Comparison of ENCODE assay signal across 9 mouse cellular contexts in the genomic region with DNA sequence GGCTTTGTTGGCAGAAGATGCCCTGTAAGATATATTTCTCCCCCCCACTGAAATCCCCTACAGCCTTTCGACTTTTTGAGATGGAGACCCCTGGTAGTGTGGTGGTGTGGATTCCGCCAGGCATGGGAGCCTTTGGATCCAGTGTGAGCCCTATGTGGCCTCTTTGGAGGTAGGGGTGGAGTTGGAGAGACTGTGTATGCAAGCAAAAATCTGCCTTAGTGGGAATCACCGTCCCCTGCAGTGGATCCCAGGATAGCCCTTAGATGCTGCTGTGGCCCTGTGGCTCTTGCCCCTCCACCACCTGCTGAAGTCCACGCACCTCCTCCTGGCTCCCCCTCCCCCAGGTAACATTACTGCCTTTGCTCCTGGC.
DNase-seq lines count a peak whose midpoint lies in the region; ATAC-seq lines count a peak whose summit lies in the region.
"Had no signal": no experiment of that assay in that cellular context is flagged by ENCODE, and none has a peak within 500 bp of the region (broad histone marks: within the 10 kb centered on the region; RNA-seq: fewer than 3 reads in every experiment).

No protein-coding gene starts in this region.

- no peak for ATAC-seq in heart, embryonic 12.5 days (ENCODE audit: insufficient number of reproducible peaks, low FRiP score)
- ATAC-seq in neural tube, embryonic 11.5 days (ENCODE audit: insufficient read depth, low FRiP score, low TSS enrichment): no peak
- no peak for ATAC-seq in liver, embryonic 13.5 days (ENCODE audit: low read depth)

- H3K4me1 ChIP-seq in heart, embryonic 12.5 days (replicated peaks): peaks cover 84% of the 10 kb centered on the region
- H3K4me1 ChIP-seq in neural tube, embryonic 11.5 days (ENCODE audit: control insufficient read depth, insufficient read depth, low read length): peaks cover 78% of the 10 kb centered on the region
- H3K4me1 ChIP-seq in liver, embryonic 13.5 days (replicated peaks): peaks cover 94% of the 10 kb centered on the region

- no peaks in the 10 kb centered on the region for H3K9me3 ChIP-seq in heart, embryonic 12.5 days (replicated peaks)
- no peaks in the 10 kb centered on the region for H3K9me3 ChIP-seq in neural tube, embryonic 11.5 days (ENCODE audit: control insufficient read depth, low read length)
- H3K9me3 ChIP-seq in liver, embryonic 13.5 days (replicated peaks): no peaks in the 10 kb centered on the region

- H3K4me2 ChIP-seq in heart, embryonic 12.5 days: peak overlapping the region; percentile 28
- H3K4me2 ChIP-seq in neural tube, embryonic 11.5 days (ENCODE audit: low read depth): 0 out of 2 replicates have a peak overlapping the region, but pooled peaks have one; percentile 12
- H3K4me2 ChIP-seq in liver, embryonic 13.5 days: no peak overlapping the region

- H3K36me3 ChIP-seq in heart, embryonic 12.5 days: no peaks in the 10 kb centered on the region
- H3K36me3 ChIP-seq in neural tube, embryonic 11.5 days (ENCODE audit: control insufficient read depth, insufficient read depth, low read length): no peaks in the 10 kb centered on the region
- no peaks in the 10 kb centered on the region for H3K36me3 ChIP-seq in liver, embryonic 13.5 days

- 55% methylated on average over 4 of the region's 4 CpGs for WGBS in heart, embryonic 12.5 days
- 35% methylated on average over 4 of the region's 4 CpGs for WGBS in neural tube, embryonic 11.5 days
- 74% methylated on average over 4 of the region's 4 CpGs for WGBS in liver, embryonic 13.5 days (ENCODE audit: insufficient replicate concordance)

- H3K9ac ChIP-seq in heart, embryonic 12.5 days: peak overlapping the region; percentile 41
- H3K9ac ChIP-seq in neural tube, embryonic 11.5 days (ENCODE audit: low read length): peak overlapping the region; percentile 36; the same call in 1 of the 2 replicates
- 0 out of 2 replicates have a peak overlapping the region, but pooled peaks have one; percentile 10 for H3K9ac ChIP-seq in liver, embryonic 13.5 days

- no peaks in the 10 kb centered on the region for H3K27me3 ChIP-seq in heart, embryonic 12.5 days (replicated peaks)
- H3K27me3 ChIP-seq in neural tube, embryonic 11.5 days (ENCODE audit: control insufficient read depth, insufficient read depth, low read length): no peaks in the 10 kb centered on the region
- H3K27me3 ChIP-seq in liver, embryonic 13.5 days: peaks cover 7% of the 10 kb centered on the region; the same call in 1 of the 2 replicates

- DNase-seq in heart, adult 18-20 months: no peak
- DNase-seq in neural tube, embryonic 11.5 days (ENCODE audit: low spot score): no peak
- no peak for DNase-seq in neural tube, embryonic 10.5 days (ENCODE audit: extremely low spot score, low spot score)
- DNase-seq in liver, embryonic 13.5 days: no peak
- DNase-seq in natural killer cell, adult 2 months (ENCODE audit: low spot score in 2 of 2): no peak
- DNase-seq in embryo, embryonic 10 days (ENCODE audit: low spot score): no peak
- no peak for DNase-seq in thymus, postnatal 14 days

- peak overlapping the region; percentile 83 for H3K27ac ChIP-seq in heart, embryonic 12.5 days (ENCODE audit: poor library complexity, severe bottlenecking)
- peak overlapping the region; percentile 96 for H3K27ac ChIP-seq in neural tube, embryonic 11.5 days (ENCODE audit: low read depth, low read length)
- H3K27ac ChIP-seq in liver, embryonic 13.5 days: peak overlapping the region; percentile 41

- no peak overlapping the region for H3K4me3 ChIP-seq in heart, embryonic 12.5 days
- no peak overlapping the region for H3K4me3 ChIP-seq in neural tube, embryonic 11.5 days (ENCODE audit: low read depth, low read length)
- no peak overlapping the region for H3K4me3 ChIP-seq in liver, embryonic 13.5 days (replicated peaks)
- H3K4me3 ChIP-seq: erythroblast, embryonic 14.5 days had no signal

Comparison
In these comparisons a context has a peak if more than half of its experiments do, and no peak if none do; other contexts are left out.
1. H3K27ac ChIP-seq: peak in every context shown above with its lines; median percentile 96 in neural tube, embryonic 11.5 days; 83 in heart, embryonic 12.5 days; 41 in liver, embryonic 13.5 days.